Mouse (Mus musculus): ENCODE measurements at regions not wholly inside any gene's neighbourhood (a gene's known extent, or its start where the extent isn't known, plus 50 kb on each side); places are given as distances from the start of the nearest gene placed in this dataset.

GRCm38 (mm10) chr2:170294657-170295056 lies 133.0 kb downstream of the Bcas1 start:
- no peak for DNase-seq (ENCODE audit: low read depth)

- no peak for DNase-seq (ENCODE audit: low read depth)
Observed at GRCm38 (mm10) chr2:170291841-170292655, 135.6 kb downstream of the Bcas1 start.

GRCm38 (mm10) chr2:170289378-170289960 lies 138.2 kb downstream of the Bcas1 start:
- no peak for DNase-seq (ENCODE audit: low read depth)

GRCm38 (mm10) chr2:170288787-170289186 lies 138.9 kb downstream of the Bcas1 start:
- no peak for DNase-seq (ENCODE audit: low read depth)

GRCm38 (mm10) chr2:170288196-170288595 lies 139.4 kb downstream of the Bcas1 start:
- DNase-seq (ENCODE audit: low read depth): no peak

- no peak for DNase-seq (ENCODE audit: low read depth)
Observed at GRCm38 (mm10) chr2:170287301-170287885, 139.5 kb upstream of the Zfp217 start.

- DNase-seq (ENCODE audit: low read depth): no peak
Observed at GRCm38 (mm10) chr2:170286773-170287172, 138.9 kb upstream of the Zfp217 start.

- DNase-seq (ENCODE audit: low read depth): no peak
Observed at GRCm38 (mm10) chr2:170282463-170282862, 134.6 kb upstream of the Zfp217 start.

- no peak for DNase-seq (ENCODE audit: low read depth)
Observed at GRCm38 (mm10) chr2:170281311-170282008, 133.6 kb upstream of the Zfp217 start.

- no peak for DNase-seq (ENCODE audit: low read depth)
Observed at GRCm38 (mm10) chr2:170280733-170281132, 132.8 kb upstream of the Zfp217 start.

GRCm38 (mm10) chr2:170277896-170278295 lies 130.0 kb upstream of the Zfp217 start:
- DNase-seq (ENCODE audit: low read depth): no peak

- DNase-seq (ENCODE audit: low read depth): no peak
Observed at GRCm38 (mm10) chr2:170277182-170277767, 129.4 kb upstream of the Zfp217 start.

- DNase-seq (ENCODE audit: low read depth): no peak
Observed at GRCm38 (mm10) chr2:170275687-170276086, 127.8 kb upstream of the Zfp217 start.

- no peak for DNase-seq (ENCODE audit: low read depth)
Observed at GRCm38 (mm10) chr2:170269926-170270577, 122.1 kb upstream of the Zfp217 start.

GRCm38 (mm10) chr2:170268080-170268479 lies 120.2 kb upstream of the Zfp217 start:
- DNase-seq (ENCODE audit: low read depth): no peak

- DNase-seq (ENCODE audit: low read depth): no peak
Observed at GRCm38 (mm10) chr2:170267152-170267551, 119.2 kb upstream of the Zfp217 start.

GRCm38 (mm10) chr2:170266407-170267101 lies 118.7 kb upstream of the Zfp217 start:
- no peak for DNase-seq (ENCODE audit: low read depth)

GRCm38 (mm10) chr2:170263594-170263993 lies 115.7 kb upstream of the Zfp217 start:
- DNase-seq (ENCODE audit: low read depth): no peak

- no peak for DNase-seq (ENCODE audit: low read depth)
Observed at GRCm38 (mm10) chr2:170261191-170261590, 113.3 kb upstream of the Zfp217 start.

GRCm38 (mm10) chr2:170259662-170260457 lies 112.0 kb upstream of the Zfp217 start:
- no peak for DNase-seq (ENCODE audit: low read depth)

Data from gonadal fat pad, adult 2 months (tissue).